In genomic region chr19:24426759-24427181, GRCm38 (mm10) we compare ENCODE assay signal across 18 mouse cellular contexts. TPM values are rescaled to one million over a fixed set of nuclear protein-coding genes. Genes with fewer than 3 reads are reported as not detected.
A peak's percentile ranks its signal among the peaks of the same experiment; 100 is the strongest.
DNase-seq lines count a peak whose midpoint lies in the region; ATAC-seq lines count a peak whose summit lies in the region.
"Had no signal": no experiment of that assay in that cellular context is flagged by ENCODE, and none has a peak within 500 bp of the region (broad histone marks: within the 10 kb centered on the region; RNA-seq: fewer than 3 reads in every experiment).

No protein-coding gene starts in this region.

- no peaks in the 10 kb centered on the region for H3K36me3 ChIP-seq in heart, embryonic 12.5 days
- H3K36me3 ChIP-seq: forebrain, embryonic 10.5 days; neural tube, embryonic 13.5 days had no signal

- H3K9ac ChIP-seq in heart, embryonic 12.5 days = no peak overlapping the region
- H3K9ac ChIP-seq: liver, embryonic 14.5 days; neural tube, embryonic 13.5 days had no signal

- peak; percentile 4 for DNase-seq in kidney, adult 18-20 months
- no peak for DNase-seq in kidney, adult 8-10 months
- peak; percentile 7 for DNase-seq in fat pad, adult 2 months (ENCODE audit: extremely low read depth, low read depth, low spot score)
- peak; percentile 13 for DNase-seq in large intestine, adult 2 months (ENCODE audit: low read depth, low spot score)
- no peak for DNase-seq in ovary, postnatal 36 days (ENCODE audit: low spot score)
- no peak for DNase-seq in layer of hippocampus, adult 8-10 months (ENCODE audit: low spot score in 2 of 2)
- DNase-seq: adrenal gland, adult 8-10 months; B cell, adult 2 months; cerebellum, postnatal 10 days; layer of hippocampus, postnatal 36 days; retina, postnatal 1 day; spleen, adult 18-20 months had no signal

- 47% methylated on average over 7 of the region's 7 CpGs for WGBS in heart, embryonic 12.5 days
- 46% methylated on average over 7 of the region's 7 CpGs for WGBS in large intestine, adult 2 months

- no peak overlapping the region for H3K4me3 ChIP-seq in heart, embryonic 12.5 days
- H3K4me3 ChIP-seq: forebrain, embryonic 10.5 days; neural tube, embryonic 13.5 days had no signal

- peak overlapping the region; percentile 20 for H3K4me2 ChIP-seq in heart, embryonic 12.5 days
- H3K4me2 ChIP-seq: neural tube, embryonic 13.5 days had no signal

- no peaks in the 10 kb centered on the region for H3K9me3 ChIP-seq in heart, embryonic 12.5 days (replicated peaks)
- H3K9me3 ChIP-seq: forebrain, embryonic 10.5 days; neural tube, embryonic 13.5 days had no signal

- peak; percentile 59 for ATAC-seq in heart, embryonic 12.5 days (ENCODE audit: insufficient number of reproducible peaks, low FRiP score)
- no peak for ATAC-seq in inflammation-experienced regulatory T-cells, adult 6 months
- ATAC-seq: midbrain, embryonic 16.5 days had no signal

- peaks cover 16% of the 10 kb centered on the region for H3K4me1 ChIP-seq in heart, embryonic 12.5 days (replicated peaks)
- H3K4me1 ChIP-seq: neural tube, embryonic 13.5 days had no signal

- no peaks in the 10 kb centered on the region for H3K27me3 ChIP-seq in heart, embryonic 12.5 days (replicated peaks)
- H3K27me3 ChIP-seq: neural tube, embryonic 13.5 days had no signal

- peak overlapping the region; percentile 81 for H3K27ac ChIP-seq in heart, embryonic 12.5 days (ENCODE audit: poor library complexity, severe bottlenecking)
- H3K27ac ChIP-seq: forebrain, embryonic 10.5 days; liver, embryonic 14.5 days; neural tube, embryonic 13.5 days had no signal

RNA-seq across cellular contexts. Expression of gene Fam122a, which starts 50.4 kb away (rescaled TPM):
- polyA plus RNA-seq in heart, embryonic 12.5 days (2016; fragmentation: Nextera tagmentation; extraction: Ambion mirVana) = 53.4 and 56.1 TPM in 2 replicates
- polyA plus RNA-seq in large intestine, adult 2 months (2012; rRNA removed) = 14.1 and 17.0 TPM in 2 replicates
- 10 to 100 TPM; 27.1 to 30.4 (median 29.0) TPM for total RNA-seq in layer of hippocampus, adult 8-10 months (2022)
- polyA plus RNA-seq in inflammation-experienced regulatory T-cells, adult 6 months (2017; shearing (Covaris generic)) = 1 to 10 TPM; 3.0 to 5.4 (median 5.1) TPM

Comparison
In these comparisons a context has a peak if more than half of its experiments do, and no peak if none do; other contexts are left out.
1. DNase-seq: peak in kidney, adult 18-20 months (single experiment), fat pad, adult 2 months (single experiment) and large intestine, adult 2 months (single experiment); none in kidney, adult 8-10 months (0 of 2), ovary, postnatal 36 days (single experiment) and layer of hippocampus, adult 8-10 months (0 of 2).